Mouse (Mus musculus) heart, adult 8-10 months (tissue): ENCODE measurements around the gene Bsn. TPM values are rescaled to one million over a fixed set of nuclear protein-coding genes. Genes with fewer than 3 reads are reported as not detected.
"Not testable (repeated sequence)": the region's sequence is repeated elsewhere in the genome, so short reads cannot be mapped to it uniquely, and the experiment has no call there.

Experiments used
- DNase-seq: peaks from one replicate; pipeline ENCODE4 v3.0.0; 2022; ENCODE audit warnings: low spot score
- total RNA-seq, 4 experiments: library from RNA; stranded (reverse); gene quantifications; 2 replicates each; pipeline ENCODE4 v1.2.4; 2022

Bsn gene
- total RNA-seq, 4 experiments from 2014 or later, result 0.05 to 0.06 (median 0.06) TPM

- DNase-seq, result no peak
Measured at GRCm38 (mm10) chr9:108196920-108197677, 6.9 kb upstream of the Bsn start.

GRCm38 (mm10) chr9:108196222-108196621 is 6.0 kb upstream of the Bsn start:
- DNase-seq, result not testable (repeated sequence)

- no peak for DNase-seq
Measured at GRCm38 (mm10) chr9:108189488-108189786, 747 bp downstream of the Bsn start.

GRCm38 (mm10) chr9:108189023-108189422 is 1.2 kb downstream of the Bsn start:
- DNase-seq, result no peak

- no peak for DNase-seq
Measured at GRCm38 (mm10) chr9:108188511-108188910, 1.7 kb downstream of the Bsn start.

- DNase-seq, result no peak
Measured at GRCm38 (mm10) chr9:108187616-108188015, 2.6 kb downstream of the Bsn start.

GRCm38 (mm10) chr9:108185786-108186185 is 4.4 kb downstream of the Bsn start:
- DNase-seq, result no peak

- no peak for DNase-seq
Measured at GRCm38 (mm10) chr9:108183531-108183994, 6.6 kb downstream of the Bsn start.

- DNase-seq, result no peak
Measured at GRCm38 (mm10) chr9:108182806-108183506, 7.2 kb downstream of the Bsn start.

GRCm38 (mm10) chr9:108178391-108178790 is 11.8 kb downstream of the Bsn start:
- no peak for DNase-seq

- no peak for DNase-seq
Measured at GRCm38 (mm10) chr9:108175116-108175838, 14.9 kb downstream of the Bsn start.

GRCm38 (mm10) chr9:108172777-108173350 is 17.3 kb downstream of the Bsn start:
- no peak for DNase-seq

- DNase-seq, result no peak
Measured at GRCm38 (mm10) chr9:108169751-108170150, 20.4 kb downstream of the Bsn start.

GRCm38 (mm10) chr9:108165143-108165542 is 25.0 kb downstream of the Bsn start:
- no peak for DNase-seq

GRCm38 (mm10) chr9:108163646-108164284 is 26.4 kb downstream of the Bsn start:
- DNase-seq, result no peak

- no peak for DNase-seq
Measured at GRCm38 (mm10) chr9:108157891-108158290, 32.3 kb downstream of the Bsn start.

- DNase-seq, result no peak
Measured at GRCm38 (mm10) chr9:108157451-108157850, 32.7 kb downstream of the Bsn start.

- no peak for DNase-seq
Measured at GRCm38 (mm10) chr9:108156786-108157185, 33.4 kb downstream of the Bsn start.

- DNase-seq, result no peak
Measured at GRCm38 (mm10) chr9:108154814-108155213, 35.4 kb downstream of the Bsn start.

GRCm38 (mm10) chr9:108153516-108154448 is 36.4 kb downstream of the Bsn start:
- no peak for DNase-seq

- no peak for DNase-seq
Measured at GRCm38 (mm10) chr9:108150486-108150885, 39.7 kb downstream of the Bsn start.
